Mouse (Mus musculus) spleen, postnatal 10 days (tissue): ENCODE measurements at regions not wholly inside any gene's neighbourhood (a gene's known extent, or its start where the extent isn't known, plus 50 kb on each side); places are given as distances from the start of the nearest gene placed in this dataset.

Source experiments
- DNase-seq, 2 experiments: peaks; one replicate each; pipeline ENCODE4 v3.0.0; 2021 to 2022; ENCODE audit warnings: low spot score in 2 of 2

DNA sequence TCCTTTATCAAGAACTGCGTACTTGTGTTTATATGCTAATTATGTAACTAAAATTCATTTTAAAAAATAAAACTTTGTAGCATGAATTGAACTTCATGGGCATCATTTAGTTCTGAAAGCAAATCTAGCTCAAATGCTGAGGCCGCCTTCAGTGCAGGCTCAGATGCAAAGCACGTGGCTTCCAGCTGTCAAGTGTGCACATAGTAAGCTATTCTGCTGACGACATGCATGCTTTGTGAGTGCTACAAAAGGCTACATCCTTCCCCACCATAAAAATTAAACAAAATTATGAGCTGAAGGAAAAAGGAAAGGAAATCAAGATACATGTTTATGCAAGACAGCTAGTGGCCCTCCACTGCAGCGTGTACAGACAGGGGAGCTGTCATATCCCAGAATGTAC is 276.0 kb upstream of the Vstm2a start:
- DNase-seq: no peak

DNA sequence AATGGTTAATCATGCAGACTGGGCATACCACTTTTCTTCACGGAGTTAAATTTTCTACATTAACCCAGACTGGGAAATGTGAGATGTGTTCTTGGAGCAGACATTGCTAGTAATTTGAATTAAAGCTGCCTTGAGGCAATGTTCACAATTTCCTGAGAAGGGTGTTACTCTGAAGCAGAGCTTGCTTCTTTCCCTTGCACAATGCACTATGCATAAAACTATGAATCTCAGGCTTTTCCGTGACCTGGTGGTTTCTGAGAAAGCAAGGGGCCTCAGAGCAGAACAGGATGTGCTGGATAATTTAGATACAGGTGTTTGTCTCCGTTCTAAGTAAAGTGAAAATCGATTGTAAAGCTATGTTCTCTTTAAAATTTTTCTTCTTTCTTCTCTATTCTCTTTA is 273.0 kb upstream of the Vstm2a start:
- DNase-seq: no peak

DNA sequence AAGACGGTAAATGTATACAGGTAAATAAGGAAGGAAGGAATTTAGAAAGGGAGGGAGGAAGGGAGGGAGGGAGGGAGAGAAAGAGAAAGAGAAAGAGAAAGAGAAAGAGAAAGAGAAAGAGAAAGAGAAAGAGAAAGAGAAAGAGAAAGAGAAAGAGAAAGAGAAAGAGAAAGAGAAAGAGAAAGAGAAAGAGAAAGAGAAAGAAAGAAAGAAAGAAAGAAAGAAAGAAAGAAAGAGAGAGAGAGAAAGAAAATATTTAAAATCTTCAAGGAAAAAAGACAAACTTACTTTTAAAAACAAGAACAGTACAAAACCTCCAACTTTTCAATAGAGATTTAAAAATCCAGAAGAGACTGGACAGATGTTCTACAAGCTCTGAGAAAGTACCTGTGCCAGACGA is 261.1 kb upstream of the Vstm2a start:
- DNase-seq: peak in 1 of 2 experiments; percentile 55

DNA sequence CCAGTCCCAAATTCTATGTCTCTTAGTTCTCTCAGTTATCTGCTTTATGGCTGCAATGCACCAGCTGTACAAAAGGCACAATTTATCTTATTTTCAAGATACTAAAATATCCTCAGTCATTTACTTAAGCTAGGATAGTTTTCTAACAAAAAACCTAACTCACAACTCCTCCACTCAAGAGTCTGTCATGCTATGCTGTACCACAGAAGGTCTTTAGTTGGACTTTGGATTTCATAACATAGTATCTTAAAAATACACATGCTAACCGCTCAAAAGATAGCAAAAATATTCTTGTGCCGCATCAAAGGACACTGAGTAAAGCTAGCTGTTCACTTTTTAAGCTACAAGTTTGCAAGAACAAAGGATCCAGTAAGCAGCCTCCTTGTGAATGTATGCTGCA is 255.6 kb upstream of the Vstm2a start:
- no peak for DNase-seq
